Mouse (Mus musculus) midbrain, embryonic 13.5 days (tissue): ENCODE results near the gene Rimbp2. TPM values are rescaled to one million over a fixed set of nuclear protein-coding genes. Genes with fewer than 3 reads are reported as not detected.
"Not testable (repeated sequence)": the region's sequence is repeated elsewhere in the genome, so short reads cannot be mapped to it uniquely, and the experiment has no call there.

Source experiments
- ATAC-seq: fragments of 200-750 bp; cut with Nextera tagmentation; 2 replicates; pipeline ENCODE4 v1.8.0; 2017; ENCODE audit warnings: mild to moderate bottlenecking, moderate TSS enrichment, moderate library complexity
- H3K27ac ChIP-seq: fragments of 300-500 bp; sonication (generic); 2 replicates; pipeline ENCODE4 v1.5.1; 2015; ENCODE audit warnings: inconsistent platforms, mild to moderate bottlenecking, moderate library complexity
- H3K27me3 ChIP-seq: fragments of 300-500 bp; sonication (generic); 2 replicates; pipeline ENCODE4 v1.6.1; 2015; ENCODE audit warnings: mild to moderate bottlenecking, inconsistent platforms
- H3K36me3 ChIP-seq: fragments of 300-500 bp; sonication (generic); 2 replicates; pipeline ENCODE4 v1.6.1; 2015; ENCODE audit warnings: mild to moderate bottlenecking, inconsistent platforms
- H3K4me1 ChIP-seq: fragments of 300-500 bp; sonication (generic); replicated peaks from 2 replicates; pipeline ENCODE4 v1.6.1; 2015; ENCODE audit warnings: inconsistent platforms
- H3K4me2 ChIP-seq: fragments of 300-500 bp; sonication (generic); replicated peaks from 2 replicates; pipeline ENCODE4 v1.6.1; 2015; ENCODE audit warnings: moderate library complexity, mild to moderate bottlenecking, inconsistent platforms
- H3K4me3 ChIP-seq: fragments of 300-500 bp; sonication (generic); replicated peaks from 2 replicates; pipeline ENCODE4 v1.5.1; 2015; ENCODE audit warnings: mild to moderate bottlenecking, inconsistent platforms
- H3K9ac ChIP-seq: fragments of 300-500 bp; sonication (generic); replicated peaks from 2 replicates; pipeline ENCODE4 v1.6.1; 2015; ENCODE audit warnings: mild to moderate bottlenecking, inconsistent platforms
- H3K9me3 ChIP-seq: fragments of 300-500 bp; sonication (generic); 2 replicates; pipeline ENCODE4 v1.6.1; 2016; ENCODE audit warnings: mild to moderate bottlenecking, inconsistent platforms
- WGBS: fragments of 180-500 bp; shearing (Covaris S2); methylation state at CpG from one replicate; pipeline ENCODE4 v1.1.7; 2015; 5-methylcytosine and 5-hydroxymethylcytosine counted together
- polyA plus RNA-seq: library from polyadenylated mRNA; unstranded; fragments of >200 nt; fragmentation: Nextera tagmentation; extraction: Ambion mirVana; gene quantifications from 2 replicates; pipeline ENCODE4 v1.2.1, GENCODE M21; 2015

Rimbp2 gene
- polyA plus RNA-seq, 1 experiment from 2014 or later, result 3.0 TPM

GRCm38 (mm10) chr5:128971298-128971697 is 18.0 kb upstream of the Rimbp2 start:
- Histone ChIP-seq H3K4me3 (no peak overlapping the region), H3K4me2 (peak overlapping the region; percentile 9; the same call in 1 of the 2 replicates), H3K36me3 (no peaks in the 10 kb centered on the region), H3K9me3 (no peaks in the 10 kb centered on the region), H3K27ac (no peak overlapping the region), H3K4me1 (peaks cover 3% of the 10 kb centered on the region; the same call in 1 of the 2 replicates), H3K9ac (no peak overlapping the region), H3K27me3 (no peaks in the 10 kb centered on the region)
- 14% methylated on average over 14 of the region's 14 CpGs for WGBS
- ATAC-seq, result peak; percentile 78

GRCm38 (mm10) chr5:128970878-128971277 is 17.6 kb upstream of the Rimbp2 start:
- H3K4me1 ChIP-seq, result no peaks in the 10 kb centered on the region
- ATAC-seq, result 0 out of 2 replicates have a peak, but pooled peaks have one; percentile 30
- H3K27ac ChIP-seq, result no peak overlapping the region
- H3K9ac ChIP-seq, result no peak overlapping the region
- H3K4me3 ChIP-seq, result no peak overlapping the region
- WGBS, result 69% methylated on average over 10 of the region's 10 CpGs
- H3K27me3 ChIP-seq, result no peaks in the 10 kb centered on the region
- no peaks in the 10 kb centered on the region for H3K9me3 ChIP-seq
- H3K4me2 ChIP-seq, result peak overlapping the region; percentile 9; the same call in 1 of the 2 replicates
- H3K36me3 ChIP-seq, result no peaks in the 10 kb centered on the region

DNA sequence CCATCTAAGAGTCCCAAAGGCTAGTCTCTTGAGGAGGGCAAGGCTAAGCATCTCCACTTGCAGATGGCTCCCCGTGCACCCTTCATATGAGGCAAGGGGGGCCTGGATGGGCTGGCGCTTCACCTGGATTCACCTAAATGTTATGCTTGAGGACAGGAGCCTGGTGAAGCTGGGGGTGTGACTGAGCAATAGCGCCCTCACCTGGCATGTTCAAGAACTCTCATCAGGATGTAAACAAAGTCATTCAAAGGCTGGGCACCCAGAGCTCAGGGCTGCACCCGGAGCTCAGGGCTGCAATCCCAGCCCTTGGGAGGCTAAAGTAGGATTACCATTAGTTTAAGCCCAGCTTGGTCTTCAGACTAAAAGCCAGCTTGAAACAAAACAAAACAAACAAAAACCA is 11.1 kb upstream of the Rimbp2 start:
- H3K36me3 ChIP-seq, result no peaks in the 10 kb centered on the region
- H3K9ac ChIP-seq, result no peak overlapping the region
- ATAC-seq, result no peak
- H3K27me3 ChIP-seq, result no peaks in the 10 kb centered on the region
- no peak overlapping the region for H3K27ac ChIP-seq
- no peak overlapping the region for H3K4me2 ChIP-seq
- 48% methylated on average over 4 of the region's 4 CpGs for WGBS
- peaks cover 9% of the 10 kb centered on the region; the same call in 1 of the 2 replicates for H3K9me3 ChIP-seq
- no peaks in the 10 kb centered on the region for H3K4me1 ChIP-seq
- H3K4me3 ChIP-seq, result no peak overlapping the region

GRCm38 (mm10) chr5:128958916-128959315 is 5.6 kb upstream of the Rimbp2 start:
- Histone ChIP-seq H3K4me3 (no peak overlapping the region), H3K9ac (no peak overlapping the region), H3K9me3 (peaks cover 16% of the 10 kb centered on the region), H3K4me2 (no peak overlapping the region), H3K36me3 (no peaks in the 10 kb centered on the region), H3K27ac (no peak overlapping the region), H3K4me1 (0 out of 2 replicates have a peak, but pooled peaks cover under 1% of the 10 kb centered on the region), H3K27me3 (no peaks in the 10 kb centered on the region; the same call in 1 of the 2 replicates)
- WGBS, result 78% methylated on average over 3 of the region's 3 CpGs
- no peak for ATAC-seq

- not testable (repeated sequence) for H3K9ac ChIP-seq, H3K36me3 ChIP-seq, ATAC-seq, H3K4me3 ChIP-seq, H3K27me3 ChIP-seq, H3K9me3 ChIP-seq, H3K27ac ChIP-seq, H3K4me2 ChIP-seq
- 86% methylated on average over 5 of the region's 5 CpGs for WGBS
- H3K4me1 ChIP-seq, result peaks cover 22% of the 10 kb centered on the region
Measured at GRCm38 (mm10) chr5:128954371-128954770, 1.1 kb upstream of the Rimbp2 start.

GRCm38 (mm10) chr5:128952291-128953195 is 743 bp downstream of the Rimbp2 start:
- peak overlapping the region; percentile 79 for H3K9ac ChIP-seq
- peaks cover 6% of the 10 kb centered on the region; the same call in 1 of the 2 replicates for H3K9me3 ChIP-seq
- peaks cover 4% of the 10 kb centered on the region; the same call in 1 of the 2 replicates for H3K27me3 ChIP-seq
- H3K4me3 ChIP-seq, result peak overlapping the region; percentile 58
- WGBS, result under 1% methylated on average over 32 of the region's 35 CpGs
- H3K27ac ChIP-seq, result peak overlapping the region; percentile 87
- peaks cover 22% of the 10 kb centered on the region for H3K4me1 ChIP-seq
- ATAC-seq, result peak; percentile 67
- peak overlapping the region; percentile 84 for H3K4me2 ChIP-seq
- no peaks in the 10 kb centered on the region for H3K36me3 ChIP-seq

- Histone ChIP-seq H3K9ac (peak overlapping the region; percentile 79), H3K9me3 (peaks cover 6% of the 10 kb centered on the region; the same call in 1 of the 2 replicates), H3K4me2 (peak overlapping the region; percentile 84), H3K36me3 (no peaks in the 10 kb centered on the region), H3K4me3 (peak overlapping the region; percentile 58), H3K4me1 (peaks cover 22% of the 10 kb centered on the region), H3K27me3 (0 out of 2 replicates have a peak, but pooled peaks cover 4% of the 10 kb centered on the region), H3K27ac (no peak overlapping the region)
- ATAC-seq, result no peak
- 42% methylated on average over 4 of the region's 4 CpGs for WGBS
Measured at GRCm38 (mm10) chr5:128951472-128951871, 1.8 kb downstream of the Rimbp2 start.

- H3K9ac ChIP-seq, result no peak overlapping the region
- H3K4me2 ChIP-seq, result no peak overlapping the region
- no peaks in the 10 kb centered on the region for H3K36me3 ChIP-seq
- H3K27ac ChIP-seq, result no peak overlapping the region
- no peak overlapping the region for H3K4me3 ChIP-seq
- 0 out of 2 replicates have a peak, but pooled peaks cover 4% of the 10 kb centered on the region for H3K27me3 ChIP-seq
- ATAC-seq, result no peak
- no peaks in the 10 kb centered on the region for H3K9me3 ChIP-seq
- 74% methylated on average over 5 of the region's 5 CpGs for WGBS
- H3K4me1 ChIP-seq, result peaks cover 13% of the 10 kb centered on the region
Measured at GRCm38 (mm10) chr5:128947093-128947492, 6.2 kb downstream of the Rimbp2 start.

DNA sequence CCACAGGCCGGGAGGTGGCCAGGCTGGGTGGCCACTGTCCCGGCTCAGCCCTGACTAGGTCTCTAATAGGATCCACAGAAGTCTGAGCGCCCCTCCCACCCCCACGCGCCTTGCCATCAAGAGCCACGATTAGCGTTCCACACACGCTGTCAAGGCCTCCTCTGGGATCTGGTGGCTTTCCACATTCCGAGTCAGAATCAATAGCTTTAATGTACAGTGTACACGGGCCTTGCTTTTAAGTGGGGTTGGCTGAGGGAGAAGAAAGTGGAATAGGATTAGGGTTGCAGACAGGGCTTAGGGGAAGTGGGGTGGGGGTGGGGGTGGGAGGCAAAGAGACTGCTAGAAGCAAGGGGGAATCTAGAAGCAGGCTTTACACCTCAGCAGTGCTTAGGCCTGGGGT is 12.8 kb downstream of the Rimbp2 start:
- Histone ChIP-seq H3K4me3 (no peak overlapping the region), H3K4me1 (peaks cover 6% of the 10 kb centered on the region; the same call in 1 of the 2 replicates), H3K9ac (no peak overlapping the region), H3K36me3 (no peaks in the 10 kb centered on the region), H3K27ac (0 out of 2 replicates have a peak overlapping the region, but pooled peaks have one; percentile 14), H3K9me3 (0 out of 2 replicates have a peak, but pooled peaks cover 2% of the 10 kb centered on the region), H3K27me3 (no peaks in the 10 kb centered on the region), H3K4me2 (no peak overlapping the region)
- WGBS, result 72% methylated on average over 10 of the region's 10 CpGs
- ATAC-seq, result peak; percentile 53; the same call in 1 of the 2 replicates

DNA sequence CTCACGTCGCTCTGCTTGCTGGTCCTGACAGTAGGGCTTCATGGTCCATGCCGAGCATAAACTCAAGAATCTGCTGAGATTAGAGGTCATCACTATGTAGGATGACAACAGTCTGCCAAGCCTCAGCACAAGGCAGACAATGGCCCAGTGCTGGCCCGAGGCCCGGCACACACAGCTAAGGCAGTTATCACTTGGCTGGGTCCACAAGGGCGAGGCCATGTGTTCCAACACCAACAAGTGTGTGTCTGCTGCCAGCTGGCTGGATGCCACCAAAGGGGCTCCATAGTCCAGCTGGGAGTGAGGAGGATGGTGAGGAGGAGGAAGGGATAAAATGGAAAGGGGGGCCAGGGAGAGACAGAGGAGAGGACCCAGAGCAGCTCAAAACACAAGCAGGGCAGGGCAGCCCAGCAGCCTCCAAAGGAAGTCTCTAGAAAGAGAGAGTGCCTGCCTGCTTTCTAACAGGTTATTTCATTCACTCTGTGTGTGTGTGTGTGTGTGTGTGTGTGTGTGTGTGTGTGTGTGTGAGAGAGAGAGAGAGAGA is 17.9 kb downstream of the Rimbp2 start:
- no peak overlapping the region for H3K4me2 ChIP-seq
- WGBS, result 76% methylated on average over 6 of the region's 6 CpGs
- no peak overlapping the region for H3K9ac ChIP-seq
- no peaks in the 10 kb centered on the region for H3K36me3 ChIP-seq
- H3K4me1 ChIP-seq, result 0 out of 2 replicates have a peak, but pooled peaks cover 2% of the 10 kb centered on the region
- H3K27me3 ChIP-seq, result no peaks in the 10 kb centered on the region; the same call in 1 of the 2 replicates
- H3K9me3 ChIP-seq, result no peaks in the 10 kb centered on the region
- H3K27ac ChIP-seq, result no peak overlapping the region
- H3K4me3 ChIP-seq, result no peak overlapping the region
- peak; percentile 74 for ATAC-seq

DNA sequence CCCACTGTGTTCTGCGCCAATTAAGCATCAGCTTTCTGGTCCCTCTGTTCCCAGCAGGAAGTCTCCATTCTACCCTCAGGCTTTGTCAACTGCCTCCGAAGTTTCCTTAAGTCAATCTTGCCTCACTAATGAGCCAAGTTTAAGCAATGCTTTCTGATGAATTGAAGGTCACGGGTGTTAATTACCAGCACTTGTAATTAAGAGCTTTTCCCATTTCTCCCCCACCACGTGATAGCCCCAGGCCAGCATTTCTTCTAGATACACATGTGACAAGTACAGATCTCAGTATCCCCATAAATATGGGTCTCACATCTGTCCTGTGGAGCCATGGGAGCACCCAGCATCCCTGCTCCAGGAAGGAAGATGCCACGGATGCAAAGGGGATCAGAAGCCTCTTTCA is 20.5 kb downstream of the Rimbp2 start:
- H3K4me1 ChIP-seq, result no peaks in the 10 kb centered on the region
- no peak overlapping the region for H3K27ac ChIP-seq
- no peak overlapping the region for H3K4me2 ChIP-seq
- 52% methylated on average over 5 of the region's 5 CpGs for WGBS
- no peaks in the 10 kb centered on the region; the same call in 1 of the 2 replicates for H3K27me3 ChIP-seq
- H3K9ac ChIP-seq, result no peak overlapping the region
- no peak overlapping the region for H3K4me3 ChIP-seq
- H3K36me3 ChIP-seq, result no peaks in the 10 kb centered on the region
- H3K9me3 ChIP-seq, result no peaks in the 10 kb centered on the region
- ATAC-seq, result no peak

GRCm38 (mm10) chr5:128925073-128925472 is 28.2 kb downstream of the Rimbp2 start:
- WGBS, result 87% methylated on average over 4 of the region's 4 CpGs
- H3K9me3 ChIP-seq, result no peaks in the 10 kb centered on the region
- no peak for ATAC-seq

More at GRCm38 (mm10) chr5:128925073-128925472, 28.2 kb downstream of the Rimbp2 start:
- H3K27me3 ChIP-seq, result no peaks in the 10 kb centered on the region
- no peak overlapping the region for H3K27ac ChIP-seq
- H3K4me1 ChIP-seq, result peaks cover 3% of the 10 kb centered on the region
- H3K36me3 ChIP-seq, result no peaks in the 10 kb centered on the region
- H3K9ac ChIP-seq, result no peak overlapping the region
- no peak overlapping the region for H3K4me3 ChIP-seq
- H3K4me2 ChIP-seq, result no peak overlapping the region
